Mouse (Mus musculus) large intestine, adult 2 months (tissue): ENCODE measurements at regions not wholly inside any gene's neighbourhood (a gene's known extent, or its start where the extent isn't known, plus 50 kb on each side); places are given as distances from the start of the nearest gene placed in this dataset.

Source experiments
- DNase-seq: peaks from one replicate; pipeline ENCODE4 v3.0.0-alpha.2; 2012; ENCODE audit warnings: low read depth, low spot score
- WGBS: fragments of 180-500 bp; shearing (Covaris S2); methylation state at CpG from one replicate; pipeline ENCODE4 v1.1.7; 2018; 5-methylcytosine and 5-hydroxymethylcytosine counted together

GRCm38 (mm10) chr14:8985086-8985793 is 319.2 kb upstream of the 4930452B06Rik start:
- DNase-seq: no peak
- WGBS: 77% methylated on average over 4 of the region's 4 CpGs

- WGBS: 51% methylated on average over 2 of the region's 2 CpGs
- no peak for DNase-seq
These were observed 295.5 kb upstream of the 4930452B06Rik start for GRCm38 (mm10) chr14:8961554-8961953.

- DNase-seq: no peak
These were observed 286.9 kb upstream of the 4930452B06Rik start for GRCm38 (mm10) chr14:8952853-8953397.

GRCm38 (mm10) chr14:8948751-8949150 is 282.7 kb upstream of the 4930452B06Rik start:
- WGBS: 42% methylated on average over 2 of the region's 2 CpGs
- DNase-seq: no peak

More at GRCm38 (mm10) chr14:8952853-8953397, 286.9 kb upstream of the 4930452B06Rik start:
- WGBS: 56% methylated on average over 6 of the region's 6 CpGs

GRCm38 (mm10) chr14:8946851-8947625 is 281.0 kb upstream of the 4930452B06Rik start:
- no peak for DNase-seq
- WGBS: 65% methylated on average over 5 of the region's 5 CpGs

DNA sequence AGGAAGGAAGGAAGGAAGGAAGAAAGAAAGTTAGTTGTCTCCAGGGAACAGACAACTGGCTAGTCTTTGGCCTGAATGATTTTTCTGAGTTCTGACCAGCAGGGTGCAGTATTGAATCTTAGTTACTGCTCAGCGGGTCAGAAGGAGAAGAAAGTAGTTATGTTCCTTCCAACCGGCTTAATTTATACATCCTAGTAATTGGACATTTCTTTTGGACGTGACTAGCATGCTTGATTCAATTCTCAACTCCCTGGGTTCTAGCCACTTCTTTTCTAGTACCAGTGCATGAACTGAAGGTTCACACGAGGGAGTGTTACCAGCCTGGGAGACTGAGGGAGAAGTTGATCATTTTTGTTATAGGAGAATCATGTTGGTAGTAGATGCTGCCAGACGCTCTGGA is 269.1 kb upstream of the 4930452B06Rik start:
- peak; percentile 0 for DNase-seq
- 19% methylated on average over 5 of the region's 5 CpGs for WGBS
